Mouse (Mus musculus) MEL (cell line): ENCODE results near the gene Micall1.

Experiments used
- CTCF ChIP-seq, 3 experiments: IDR thresholded peaks in 2 of 3; conservative IDR thresholded peaks in 1 of 3; 2 replicates each; pipeline ENCODE4 v1.5.1; 2011 to 2012; ENCODE audit warnings: low read length in 3 of 3, low read depth in 2 of 3, mild to moderate bottlenecking in 2 of 3, improper control_type of control experiment in 1 of 3, inconsistent platforms in 1 of 3, mixed read lengths in 1 of 3, moderate library complexity in 1 of 3; ENCODE audit not compliant: control insufficient read depth in 1 of 3, insufficient read depth in 1 of 3, poor library complexity in 1 of 3, severe bottlenecking in 1 of 3
- E2F4 ChIP-seq: IDR thresholded peaks from 2 replicates; pipeline ENCODE4 v1.6.1; 2011; ENCODE audit warnings: low read depth, low read length, improper control_type of control experiment, borderline replicate concordance
- POLR2A ChIP-seq, 2 experiments: IDR thresholded peaks; 2 replicates each; pipeline ENCODE4 v1.6.1; 2011 to 2012; ENCODE audit warnings: low read length in 2 of 2, mild to moderate bottlenecking in 2 of 2, control low read depth in 1 of 2, improper control_type of control experiment in 1 of 2, low read depth in 1 of 2, moderate library complexity in 1 of 2; ENCODE audit not compliant: control insufficient read depth in 1 of 2, insufficient read depth in 1 of 2, poor library complexity in 1 of 2
- TCF12 ChIP-seq: IDR thresholded peaks from 2 replicates; pipeline ENCODE4 v1.6.1; 2014; ENCODE audit warnings: low read depth, mild to moderate bottlenecking, inconsistent platforms, low read length, improper control_type of control experiment, moderate library complexity
- USF2 ChIP-seq, 2 experiments: IDR thresholded peaks; 2 replicates each; pipeline ENCODE4 v1.6.1; 2011 to 2012; ENCODE audit warnings: improper control_type of control experiment in 2 of 2, low read length in 2 of 2, borderline replicate concordance in 1 of 2, inconsistent platforms in 1 of 2, low read depth in 1 of 2, mild to moderate bottlenecking in 1 of 2; ENCODE audit not compliant: insufficient read depth in 1 of 2

DNA sequence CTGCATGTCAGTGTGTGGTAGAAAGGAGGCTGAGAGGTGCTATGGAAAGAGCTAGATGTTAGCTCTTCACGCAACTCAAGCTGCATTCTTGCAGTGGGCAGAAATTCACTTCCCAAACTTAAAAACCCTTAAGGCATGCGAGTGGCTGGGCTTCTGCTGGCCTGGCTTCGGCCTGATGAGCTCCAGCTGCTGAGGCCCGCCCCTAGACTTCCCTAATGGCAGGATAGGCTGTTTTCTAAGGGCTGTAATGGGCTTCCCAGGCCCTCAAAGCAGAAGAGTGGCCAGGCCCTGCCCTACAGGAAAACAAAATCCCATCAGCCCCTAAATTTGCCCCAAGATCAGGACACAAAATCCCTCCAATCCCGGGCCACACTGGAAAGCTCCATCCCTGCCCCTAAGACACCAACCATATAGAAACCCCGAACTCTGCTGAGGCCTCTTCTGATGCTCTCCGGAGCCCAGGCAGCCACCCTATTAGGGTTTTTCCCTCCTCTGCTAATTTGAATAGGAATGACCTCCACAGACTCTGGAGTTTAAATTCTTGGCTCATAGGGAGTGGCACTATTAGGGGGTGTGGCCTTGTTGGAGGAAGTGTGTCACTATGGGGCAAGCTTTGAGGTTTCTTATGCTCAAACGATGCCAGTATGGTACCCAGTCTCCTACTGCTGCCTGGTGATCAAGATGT is 43.5 kb upstream of the Micall1 start:
- TF ChIP-seq CTCF (IDR thresholded peaks at IDR 0.05 in 2 of 3, conservative IDR thresholded peaks at IDR 0.05 in 1 of 3; ENCODE audit: control insufficient read depth in 1 of 3, insufficient read depth in 1 of 3, low read depth in 2 of 3, low read length in 3 of 3, poor library complexity in 1 of 3, severe bottlenecking in 1 of 3) (no peak), POLR2A (IDR thresholded peaks at IDR 0.05; ENCODE audit: control insufficient read depth in 1 of 2, insufficient read depth in 1 of 2, low read depth in 1 of 2, low read length in 2 of 2, poor library complexity in 1 of 2) (no peak), USF2 (IDR thresholded peaks at IDR 0.05; ENCODE audit: borderline replicate concordance in 1 of 2, insufficient read depth in 1 of 2, low read depth in 1 of 2, low read length in 2 of 2) (no peak), E2F4 (no peak), TCF12 (no peak)
